Mouse (Mus musculus) cerebellum, postnatal 14 days (tissue): ENCODE measurements around the gene Herc6.
"Not testable (repeated sequence)": the region's sequence is repeated elsewhere in the genome, so short reads cannot be mapped to it uniquely, and the experiment has no call there.

ENCODE experiments used
- DNase-seq, 2 experiments: peaks; one replicate each; pipeline ENCODE4 v3.0.0; 2021; ENCODE audit warnings: mixed read lengths in 2 of 2

The Herc6 gene

GRCm38 (mm10) chr6:57580881-57581548, at the start of gene Herc6:
Gene Herc6, plus strand, starts transcription at chr6:57581000.
- DNase-seq = peak; percentile 14 to 15

GRCm38 (mm10) chr6:57531011-57531410, 49.8 kb upstream of the Herc6 start:
- DNase-seq = no peak

- DNase-seq = no peak
Observed at GRCm38 (mm10) chr6:57531441-57531840, 49.4 kb upstream of the Herc6 start.

- DNase-seq = no peak
Observed at GRCm38 (mm10) chr6:57532022-57532421, 48.8 kb upstream of the Herc6 start.

- DNase-seq = no peak
Observed at GRCm38 (mm10) chr6:57533410-57533809, 47.4 kb upstream of the Herc6 start.

GRCm38 (mm10) chr6:57534231-57534610, 46.6 kb upstream of the Herc6 start:
- peak; percentile 62 to 72 for DNase-seq

- DNase-seq = peak; percentile 59 to 67
Observed at GRCm38 (mm10) chr6:57534611-57535286, 46.1 kb upstream of the Herc6 start.

- peak; percentile 98 for DNase-seq
Observed at GRCm38 (mm10) chr6:57535386-57535936, 45.3 kb upstream of the Herc6 start, which contains the start of gene Ppm1k. Gene Ppm1k, minus strand, starts transcription at chr6:57535468.

- DNase-seq = peak; percentile 40 to 42
Observed at GRCm38 (mm10) chr6:57535971-57536669, 44.7 kb upstream of the Herc6 start.

GRCm38 (mm10) chr6:57537887-57538286, 42.9 kb upstream of the Herc6 start:
- no peak for DNase-seq

- no peak for DNase-seq
Observed at GRCm38 (mm10) chr6:57540950-57541498, 39.8 kb upstream of the Herc6 start.

- no peak for DNase-seq
Observed at GRCm38 (mm10) chr6:57541737-57542335, 39.0 kb upstream of the Herc6 start.

GRCm38 (mm10) chr6:57543591-57543990, 37.2 kb upstream of the Herc6 start:
- DNase-seq = not testable (repeated sequence)

GRCm38 (mm10) chr6:57544866-57545265, 35.9 kb upstream of the Herc6 start:
- DNase-seq = no peak

- DNase-seq = no peak
Observed at GRCm38 (mm10) chr6:57551211-57551796, 29.5 kb upstream of the Herc6 start.

- no peak for DNase-seq
Observed at GRCm38 (mm10) chr6:57557796-57558317, 22.9 kb upstream of the Herc6 start.

- no peak for DNase-seq
Observed at GRCm38 (mm10) chr6:57563454-57563853, 17.3 kb upstream of the Herc6 start.

- DNase-seq = peak; percentile 22 to 29
Observed at GRCm38 (mm10) chr6:57565452-57565851, 15.3 kb upstream of the Herc6 start.

GRCm38 (mm10) chr6:57567630-57568029, 13.2 kb upstream of the Herc6 start:
- DNase-seq = no peak

- DNase-seq = peak; percentile 66 to 72
Observed at GRCm38 (mm10) chr6:57570170-57570974, 10.4 kb upstream of the Herc6 start.

- DNase-seq = no peak
Observed at GRCm38 (mm10) chr6:57571587-57571986, 9.2 kb upstream of the Herc6 start.
